Mouse (Mus musculus): ENCODE results near the gene Tmem150b. TPM values are rescaled to one million over a fixed set of nuclear protein-coding genes. Genes with fewer than 3 reads are reported as not detected.

Gene Tmem150b
- polyA plus RNA-seq (2014; fragmentation: Nextera tagmentation; extraction: Ambion mirVana) = 0.14 TPM in 1 of 2 replicates, not detected in the other

- peaks cover 2% of the 10 kb centered on the region; the same call in 1 of the 2 replicates for H3K9me3 ChIP-seq (ENCODE audit: control insufficient read depth, low read length)
- H3K36me3 ChIP-seq (ENCODE audit: control insufficient read depth, insufficient read depth, low read length) = no peaks in the 10 kb centered on the region
- no peak within 1 kb of the TSS for H3K4me2 ChIP-seq (replicated peaks; ENCODE audit: low read depth, low read length)
- no peak within 1 kb of the TSS for H3K4me3 ChIP-seq (ENCODE audit: low read length)
- no peak within 1 kb of the TSS; the same call in 1 of the 2 replicates for H3K9ac ChIP-seq (ENCODE audit: low read depth, low read length)
- no peaks in the 10 kb centered on the region for H3K27me3 ChIP-seq (ENCODE audit: control insufficient read depth, insufficient read depth, low read length)
- no peaks in the 10 kb centered on the region for H3K4me1 ChIP-seq (ENCODE audit: control insufficient read depth, insufficient read depth, low read length)
- ATAC-seq (ENCODE audit: low FRiP score, low TSS enrichment) = no peak
- H3K27ac ChIP-seq (ENCODE audit: low read depth, low read length) = no peak within 1 kb of the TSS
- WGBS = 78% methylated on average over 7 of the region's 7 CpGs
These were observed at the start of gene Tmem150b for GRCm38 (mm10) chr7:4725169-4725568. TSS of gene Tmem150b (minus strand) at chr7:4725249.

GRCm38 (mm10) chr7:4771202-4771601 lies 46.2 kb upstream of the Tmem150b start, which contains the start of gene Fam71e2:
TSS of gene Fam71e2 (minus strand) at chr7:4771302.
- H3K4me2 ChIP-seq (replicated peaks; ENCODE audit: low read depth, low read length) = no peak within 1 kb of the TSS
- peaks cover 8% of the 10 kb centered on the region for H3K27me3 ChIP-seq (ENCODE audit: control insufficient read depth, insufficient read depth, low read length)
- no peak for ATAC-seq (ENCODE audit: low FRiP score, low TSS enrichment)
- no peaks in the 10 kb centered on the region for H3K9me3 ChIP-seq (ENCODE audit: control insufficient read depth, low read length)
- H3K4me1 ChIP-seq (ENCODE audit: control insufficient read depth, insufficient read depth, low read length) = no peaks in the 10 kb centered on the region
- no peak within 1 kb of the TSS for H3K9ac ChIP-seq (ENCODE audit: low read depth, low read length)
- H3K27ac ChIP-seq (ENCODE audit: low read depth, low read length) = no peak within 1 kb of the TSS
- no peaks in the 10 kb centered on the region for H3K36me3 ChIP-seq (ENCODE audit: control insufficient read depth, insufficient read depth, low read length)
- WGBS = 76% methylated on average over 4 of the region's 5 CpGs
- no peak within 1 kb of the TSS for H3K4me3 ChIP-seq (ENCODE audit: low read length)

- Histone ChIP-seq H3K4me2 (replicated peaks; ENCODE audit: low read depth, low read length) (no peak overlapping the region), H3K4me1 (ENCODE audit: control insufficient read depth, insufficient read depth, low read length) (no peaks in the 10 kb centered on the region), H3K4me3 (ENCODE audit: low read length) (no peak overlapping the region), H3K27me3 (ENCODE audit: control insufficient read depth, insufficient read depth, low read length) (no peaks in the 10 kb centered on the region), H3K9me3 (ENCODE audit: control insufficient read depth, low read length) (0 out of 2 replicates have a peak, but pooled peaks cover 3% of the 10 kb centered on the region), H3K9ac (ENCODE audit: low read depth, low read length) (no peak overlapping the region), H3K27ac (ENCODE audit: low read depth, low read length) (no peak overlapping the region), H3K36me3 (ENCODE audit: control insufficient read depth, insufficient read depth, low read length) (no peaks in the 10 kb centered on the region)
- WGBS = 20% methylated on average over 4 of the region's 4 CpGs
- no peak for ATAC-seq (ENCODE audit: low FRiP score, low TSS enrichment)
These were observed 40.1 kb upstream of the Tmem150b start for GRCm38 (mm10) chr7:4764946-4765710.

- ATAC-seq (ENCODE audit: low FRiP score, low TSS enrichment) = no peak
- Histone ChIP-seq H3K27ac (ENCODE audit: low read depth, low read length) (no peak overlapping the region), H3K36me3 (ENCODE audit: control insufficient read depth, insufficient read depth, low read length) (no peaks in the 10 kb centered on the region), H3K4me1 (ENCODE audit: control insufficient read depth, insufficient read depth, low read length) (no peaks in the 10 kb centered on the region), H3K4me2 (replicated peaks; ENCODE audit: low read depth, low read length) (no peak overlapping the region), H3K27me3 (ENCODE audit: control insufficient read depth, insufficient read depth, low read length) (no peaks in the 10 kb centered on the region), H3K9ac (ENCODE audit: low read depth, low read length) (no peak overlapping the region), H3K4me3 (ENCODE audit: low read length) (no peak overlapping the region), H3K9me3 (ENCODE audit: control insufficient read depth, low read length) (0 out of 2 replicates have a peak, but pooled peaks cover 3% of the 10 kb centered on the region)
- WGBS = 50% methylated on average over 1 of the region's 1 CpGs
These were observed 34.6 kb upstream of the Tmem150b start for GRCm38 (mm10) chr7:4759670-4760069.

GRCm38 (mm10) chr7:4752821-4753570 lies 27.9 kb upstream of the Tmem150b start, which contains the start of gene Cox6b2:
TSS of gene Cox6b2 (minus strand) at chr7:4753094.
- ATAC-seq (ENCODE audit: low FRiP score, low TSS enrichment) = peak; percentile 94
- Histone ChIP-seq H3K27me3 (ENCODE audit: control insufficient read depth, insufficient read depth, low read length) (no peaks in the 10 kb centered on the region), H3K4me2 (replicated peaks; ENCODE audit: low read depth, low read length) (peak within 1 kb of the TSS; percentile 61), H3K27ac (ENCODE audit: low read depth, low read length) (peak within 1 kb of the TSS; percentile 65), H3K9me3 (ENCODE audit: control insufficient read depth, low read length) (no peaks in the 10 kb centered on the region), H3K4me1 (ENCODE audit: control insufficient read depth, insufficient read depth, low read length) (peaks cover 9% of the 10 kb centered on the region; the same call in 1 of the 2 replicates), H3K36me3 (ENCODE audit: control insufficient read depth, insufficient read depth, low read length) (no peaks in the 10 kb centered on the region), H3K9ac (ENCODE audit: low read depth, low read length) (peak within 1 kb of the TSS; percentile 46), H3K4me3 (ENCODE audit: low read length) (peak within 1 kb of the TSS; percentile 44)
- WGBS = 3% methylated on average over 24 of the region's 24 CpGs

GRCm38 (mm10) chr7:4751971-4752820 lies 27.1 kb upstream of the Tmem150b start:
- peak overlapping the region; percentile 46 for H3K9ac ChIP-seq (ENCODE audit: low read depth, low read length)
- H3K27ac ChIP-seq (ENCODE audit: low read depth, low read length) = no peak overlapping the region; the same call in 1 of the 2 replicates
- 2% methylated on average over 30 of the region's 30 CpGs for WGBS

GRCm38 (mm10) chr7:4749169-4749568 lies 24.1 kb upstream of the Tmem150b start:
- Histone ChIP-seq H3K9ac (ENCODE audit: low read depth, low read length) (no peak overlapping the region), H3K4me1 (ENCODE audit: control insufficient read depth, insufficient read depth, low read length) (peaks cover 9% of the 10 kb centered on the region; the same call in 1 of the 2 replicates), H3K27me3 (ENCODE audit: control insufficient read depth, insufficient read depth, low read length) (no peaks in the 10 kb centered on the region), H3K36me3 (ENCODE audit: control insufficient read depth, insufficient read depth, low read length) (peaks cover 18% of the 10 kb centered on the region), H3K4me3 (ENCODE audit: low read length) (no peak overlapping the region), H3K27ac (ENCODE audit: low read depth, low read length) (no peak overlapping the region), H3K4me2 (replicated peaks; ENCODE audit: low read depth, low read length) (no peak overlapping the region), H3K9me3 (ENCODE audit: control insufficient read depth, low read length) (no peaks in the 10 kb centered on the region)
- 89% methylated on average over 2 of the region's 2 CpGs for WGBS
- ATAC-seq (ENCODE audit: low FRiP score, low TSS enrichment) = no peak

More at GRCm38 (mm10) chr7:4751971-4752820, 27.1 kb upstream of the Tmem150b start:
- H3K9me3 ChIP-seq (ENCODE audit: control insufficient read depth, low read length) = no peaks in the 10 kb centered on the region
- H3K36me3 ChIP-seq (ENCODE audit: control insufficient read depth, insufficient read depth, low read length) = no peaks in the 10 kb centered on the region; the same call in 1 of the 2 replicates
- peak overlapping the region; percentile 44 for H3K4me3 ChIP-seq (ENCODE audit: low read length)
- H3K4me2 ChIP-seq (replicated peaks; ENCODE audit: low read depth, low read length) = peak overlapping the region; percentile 61
- ATAC-seq (ENCODE audit: low FRiP score, low TSS enrichment) = peak; percentile 83
- no peaks in the 10 kb centered on the region for H3K27me3 ChIP-seq (ENCODE audit: control insufficient read depth, insufficient read depth, low read length)
- peaks cover 9% of the 10 kb centered on the region; the same call in 1 of the 2 replicates for H3K4me1 ChIP-seq (ENCODE audit: control insufficient read depth, insufficient read depth, low read length)

- Histone ChIP-seq H3K4me1 (ENCODE audit: control insufficient read depth, insufficient read depth, low read length) (peaks cover 9% of the 10 kb centered on the region; the same call in 1 of the 2 replicates), H3K4me2 (replicated peaks; ENCODE audit: low read depth, low read length) (no peak overlapping the region), H3K9me3 (ENCODE audit: control insufficient read depth, low read length) (no peaks in the 10 kb centered on the region), H3K36me3 (ENCODE audit: control insufficient read depth, insufficient read depth, low read length) (peaks cover 20% of the 10 kb centered on the region), H3K4me3 (ENCODE audit: low read length) (no peak overlapping the region), H3K27me3 (ENCODE audit: control insufficient read depth, insufficient read depth, low read length) (no peaks in the 10 kb centered on the region), H3K27ac (ENCODE audit: low read depth, low read length) (no peak overlapping the region), H3K9ac (ENCODE audit: low read depth, low read length) (no peak overlapping the region)
- WGBS = 75% methylated on average over 4 of the region's 4 CpGs
- no peak for ATAC-seq (ENCODE audit: low FRiP score, low TSS enrichment)
These were observed 23.3 kb upstream of the Tmem150b start for GRCm38 (mm10) chr7:4748321-4748720.
